Mouse (Mus musculus): ENCODE results near the gene Nphs2.

DNA sequence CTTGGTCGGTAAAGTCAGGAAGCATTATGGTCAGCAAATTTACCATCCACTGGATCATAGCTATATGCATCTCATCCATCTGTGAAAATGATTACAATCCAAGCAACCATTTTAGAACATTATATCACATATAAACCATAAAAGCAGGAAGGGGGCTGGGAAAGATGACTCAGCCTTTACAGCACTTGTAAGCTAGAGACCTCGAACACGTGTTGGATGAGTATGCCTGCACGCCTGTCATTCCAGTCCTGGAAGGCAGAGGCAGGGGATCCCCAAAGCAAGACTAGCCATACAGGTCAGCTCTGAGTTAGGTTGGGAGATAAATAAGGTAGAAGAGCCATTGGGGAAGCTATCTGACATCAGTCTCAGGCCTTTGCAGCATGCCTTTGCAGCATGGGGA is 38.5 kb downstream of the Nphs2 start:
- TF ChIP-seq GATA1 (IDR thresholded peaks at IDR 0.05; ENCODE audit: borderline replicate concordance, low read length) (no peak), FLI1 (IDR thresholded peaks at IDR 0.05; ENCODE audit: low read length) (no peak)

Measured in megakaryocyte, embryonic 14.5 days (primary cell).